8 mouse cellular contexts compared by ENCODE assay signal in genomic region chr1:89092019-89092418, GRCm38 (mm10). TPM values are rescaled to one million over a fixed set of nuclear protein-coding genes. Genes with fewer than 3 reads are reported as not detected.
DNase-seq lines count a peak whose midpoint lies in the region; ATAC-seq and TF ChIP-seq lines count a peak whose summit lies in the region.

No protein-coding gene starts in this region.

- 46% methylated on average over 5 of the region's 5 CpGs for WGBS in intestine, embryonic 14.5 days
- 61% methylated on average over 5 of the region's 5 CpGs for WGBS in intestine, postnatal 0 days
- 25% methylated on average over 5 of the region's 5 CpGs for WGBS in embryonic facial prominence, embryonic 11.5 days
- 34% methylated on average over 5 of the region's 5 CpGs for WGBS in hindbrain, embryonic 10.5 days
- 42% methylated on average over 5 of the region's 5 CpGs for WGBS in midbrain, embryonic 13.5 days

- no peak overlapping the region for H3K4me3 ChIP-seq in intestine, embryonic 14.5 days (ENCODE audit: low read depth, low read length)
- no peak overlapping the region for H3K4me3 ChIP-seq in intestine, postnatal 0 days (ENCODE audit: low read depth, low read length)
- H3K4me3 ChIP-seq in embryonic facial prominence, embryonic 11.5 days (ENCODE audit: low read depth, low read length), result no peak overlapping the region
- H3K4me3 ChIP-seq in hindbrain, embryonic 10.5 days, result peak overlapping the region; percentile 37; the same call in 1 of the 2 replicates
- no peak overlapping the region for H3K4me3 ChIP-seq in midbrain, embryonic 13.5 days (replicated peaks)

- no peaks in the 10 kb centered on the region for H3K36me3 ChIP-seq in intestine, embryonic 14.5 days (ENCODE audit: control insufficient read depth, insufficient read depth, low read length)
- H3K36me3 ChIP-seq in intestine, postnatal 0 days (ENCODE audit: control insufficient read depth, insufficient read depth), result no peaks in the 10 kb centered on the region
- no peaks in the 10 kb centered on the region for H3K36me3 ChIP-seq in embryonic facial prominence, embryonic 11.5 days (replicated peaks; ENCODE audit: control insufficient read depth, insufficient read depth, low read depth, low read length)
- H3K36me3 ChIP-seq in hindbrain, embryonic 10.5 days, result no peaks in the 10 kb centered on the region
- H3K36me3 ChIP-seq in midbrain, embryonic 13.5 days, result no peaks in the 10 kb centered on the region

- TF ChIP-seq CTCF in intestine, postnatal 0 days (IDR thresholded peaks at IDR 0.05; ENCODE audit: low read depth), result no peak

- no peak for DNase-seq in intestine, embryonic 14.5 days (ENCODE audit: low spot score)
- peak; percentile 67 for DNase-seq in embryonic facial prominence, embryonic 11.5 days (ENCODE audit: low spot score)
- DNase-seq in hindbrain, embryonic 10.5 days (ENCODE audit: low spot score), result peak; percentile 37
- DNase-seq in urinary bladder, postnatal 10 days (ENCODE audit: low spot score), result no peak
- no peak for DNase-seq in lung, postnatal 10 days
- no peak for DNase-seq in lung, postnatal 36 days

- peak overlapping the region; percentile 40; the same call in 1 of the 2 replicates for H3K27ac ChIP-seq in intestine, embryonic 14.5 days (ENCODE audit: low read depth)
- no peak overlapping the region for H3K27ac ChIP-seq in intestine, postnatal 0 days (ENCODE audit: low read depth, low read length)
- peak overlapping the region; percentile 70 for H3K27ac ChIP-seq in embryonic facial prominence, embryonic 11.5 days (replicated peaks; ENCODE audit: low read depth, low read length)
- H3K27ac ChIP-seq in hindbrain, embryonic 10.5 days, result peak overlapping the region; percentile 86
- 0 out of 2 replicates have a peak overlapping the region, but pooled peaks have one; percentile 39 for H3K27ac ChIP-seq in midbrain, embryonic 13.5 days

- 0 out of 2 replicates have a peak overlapping the region, but pooled peaks have one; percentile 7 for H3K4me2 ChIP-seq in intestine, embryonic 14.5 days (ENCODE audit: low read length)
- H3K4me2 ChIP-seq in intestine, postnatal 0 days (replicated peaks; ENCODE audit: low read depth), result no peak overlapping the region
- peak overlapping the region; percentile 21 for H3K4me2 ChIP-seq in embryonic facial prominence, embryonic 11.5 days (ENCODE audit: low read depth, low read length)
- H3K4me2 ChIP-seq in midbrain, embryonic 13.5 days (replicated peaks), result peak overlapping the region; percentile 39

- no peaks in the 10 kb centered on the region for H3K9me3 ChIP-seq in intestine, embryonic 14.5 days (ENCODE audit: control insufficient read depth, low read length)
- H3K9me3 ChIP-seq in intestine, postnatal 0 days (ENCODE audit: control insufficient read depth), result no peaks in the 10 kb centered on the region
- H3K9me3 ChIP-seq in embryonic facial prominence, embryonic 11.5 days (replicated peaks; ENCODE audit: control insufficient read depth, low read length), result no peaks in the 10 kb centered on the region
- H3K9me3 ChIP-seq in hindbrain, embryonic 10.5 days, result no peaks in the 10 kb centered on the region
- H3K9me3 ChIP-seq in midbrain, embryonic 13.5 days, result no peaks in the 10 kb centered on the region

- H3K4me1 ChIP-seq in intestine, embryonic 14.5 days (replicated peaks; ENCODE audit: control insufficient read depth, insufficient read depth, low read length), result peaks cover 68% of the 10 kb centered on the region
- peaks cover 21% of the 10 kb centered on the region for H3K4me1 ChIP-seq in intestine, postnatal 0 days (replicated peaks; ENCODE audit: control insufficient read depth, insufficient read depth, low read length)
- peaks cover 5% of the 10 kb centered on the region; the same call in 1 of the 2 replicates for H3K4me1 ChIP-seq in embryonic facial prominence, embryonic 11.5 days (ENCODE audit: control insufficient read depth, insufficient read depth, low read length)
- peaks cover 95% of the 10 kb centered on the region for H3K4me1 ChIP-seq in hindbrain, embryonic 10.5 days (replicated peaks)
- peaks cover 61% of the 10 kb centered on the region for H3K4me1 ChIP-seq in midbrain, embryonic 13.5 days (replicated peaks)

- no peak for ATAC-seq in intestine, embryonic 14.5 days (replicated peaks; ENCODE audit: low FRiP score, low TSS enrichment, low read depth)
- no peak for ATAC-seq in intestine, postnatal 0 days
- 0 out of 2 replicates have a peak, but pooled peaks have one; percentile 15 for ATAC-seq in embryonic facial prominence, embryonic 11.5 days (replicated peaks; ENCODE audit: insufficient number of reproducible peaks, low FRiP score, low TSS enrichment, low read depth)
- no peak for ATAC-seq in midbrain, embryonic 13.5 days

- no peak overlapping the region for H3K9ac ChIP-seq in intestine, embryonic 14.5 days (ENCODE audit: low read length)
- H3K9ac ChIP-seq in intestine, postnatal 0 days (ENCODE audit: low read depth, low read length), result no peak overlapping the region
- peak overlapping the region; percentile 52 for H3K9ac ChIP-seq in embryonic facial prominence, embryonic 11.5 days (replicated peaks; ENCODE audit: low read length)
- no peak overlapping the region for H3K9ac ChIP-seq in midbrain, embryonic 13.5 days (replicated peaks)

- H3K27me3 ChIP-seq in intestine, embryonic 14.5 days (replicated peaks; ENCODE audit: control insufficient read depth, insufficient read depth, low read length), result no peaks in the 10 kb centered on the region
- no peaks in the 10 kb centered on the region for H3K27me3 ChIP-seq in intestine, postnatal 0 days (replicated peaks; ENCODE audit: control insufficient read depth, insufficient read depth, low read length)
- no peaks in the 10 kb centered on the region for H3K27me3 ChIP-seq in embryonic facial prominence, embryonic 11.5 days (ENCODE audit: control insufficient read depth, insufficient read depth, low read length)
- no peaks in the 10 kb centered on the region for H3K27me3 ChIP-seq in hindbrain, embryonic 10.5 days (ENCODE audit: insufficient read depth, poor library complexity, severe bottlenecking)
- H3K27me3 ChIP-seq in midbrain, embryonic 13.5 days, result peaks cover 12% of the 10 kb centered on the region

RNA-seq across cellular contexts. Expression of gene Sh3bp4, which starts 21.8 kb away (rescaled TPM):
- 22.6 and 25.5 TPM in 2 replicates for polyA plus RNA-seq in intestine, embryonic 14.5 days (2014; fragmentation: Nextera tagmentation; extraction: Ambion mirVana)
- 6.1 and 6.2 TPM in 2 replicates for polyA plus RNA-seq in intestine, postnatal 0 days (2015; fragmentation: Nextera tagmentation; extraction: Ambion mirVana)
- 22.0 and 25.2 TPM in 2 replicates for polyA plus RNA-seq in embryonic facial prominence, embryonic 11.5 days (2014; fragmentation: Nextera tagmentation; extraction: Ambion mirVana)
- 25.3 and 27.2 TPM in 2 replicates for polyA plus RNA-seq in hindbrain, embryonic 10.5 days (2016; fragmentation: Nextera tagmentation; extraction: Ambion mirVana)
- 12.1 and 13.2 TPM in 2 replicates for polyA plus RNA-seq in midbrain, embryonic 13.5 days (2015; fragmentation: Nextera tagmentation; extraction: Ambion mirVana)

Comparison
In these comparisons a context has a peak if more than half of its experiments do, and no peak if none do; other contexts are left out.
1. DNase-seq: peak in embryonic facial prominence, embryonic 11.5 days (single experiment) and hindbrain, embryonic 10.5 days (single experiment); none in intestine, embryonic 14.5 days (single experiment), urinary bladder, postnatal 10 days (single experiment), lung, postnatal 10 days (single experiment) and lung, postnatal 36 days (single experiment).